ENCODE assay signal across 8 mouse cellular contexts in genomic region chr7:101310327-101311028, GRCm38 (mm10). TPM values are rescaled to one million over a fixed set of nuclear protein-coding genes. Genes with fewer than 3 reads are reported as not detected.
DNase-seq lines count a peak whose midpoint lies in the region; ATAC-seq and TF ChIP-seq lines count a peak whose summit lies in the region.

No protein-coding gene starts in this region.

- ATAC-seq in forebrain, embryonic 15.5 days (replicated peaks) = peak; percentile 96
- peak; percentile 95 for ATAC-seq in neutrophil, adult 5-6 weeks (ENCODE audit: extremely low read depth, insufficient number of reproducible peaks, low FRiP score, poor library complexity, severe bottlenecking)

- H3K4me3 ChIP-seq in ES-E14 (ENCODE audit: insufficient read depth in 1 of 2, low read depth in 1 of 2, low read length in 2 of 2, poor library complexity in 1 of 2, severe bottlenecking in 1 of 2) = peak overlapping the region; percentile 68 to 91
- H3K4me3 ChIP-seq in forebrain, embryonic 15.5 days = peak overlapping the region; percentile 85
- H3K4me3 ChIP-seq in lung, adult 2 months (replicated peaks; ENCODE audit: extremely low read depth, low read depth, low read length) = peak overlapping the region; percentile 93

- H3K27me3 ChIP-seq in forebrain, embryonic 15.5 days = no peaks in the 10 kb centered on the region

- H3K4me1 ChIP-seq in ES-E14 (ENCODE audit: control insufficient read depth in 2 of 2, insufficient read depth in 2 of 2, low read length in 2 of 2, poor library complexity in 1 of 2) = peaks cover 0 to 3% of the 10 kb centered on the region in 2 experiments; a peak in 1 of 4 replicates
- peaks cover 6% of the 10 kb centered on the region; the same call in 1 of the 2 replicates for H3K4me1 ChIP-seq in forebrain, embryonic 15.5 days
- peaks cover 3% of the 10 kb centered on the region for H3K4me1 ChIP-seq in lung, adult 2 months (ENCODE audit: control insufficient read depth, insufficient read depth, low read length)

- no peaks in the 10 kb centered on the region for H3K36me3 ChIP-seq in ES-E14 (ENCODE audit: control insufficient read depth, insufficient read depth, low read length, poor library complexity, severe bottlenecking)
- no peaks in the 10 kb centered on the region for H3K36me3 ChIP-seq in forebrain, embryonic 15.5 days

- WGBS in forebrain, embryonic 15.5 days = 1% methylated on average over 43 of the region's 43 CpGs
- WGBS in lung, adult 2 months = 1% methylated on average over 43 of the region's 43 CpGs

- peak overlapping the region; percentile 63 for H3K4me2 ChIP-seq in forebrain, embryonic 15.5 days (replicated peaks)

- intact Hi-C loops in heart, postnatal 25 days (cut with DNase I) = loop anchor here (2.0 kb wide), 2 partner anchors 62 to 102 kb away; no protein-coding TSS in a partner anchor

- peak; percentile 97 for DNase-seq in ES-E14 (ENCODE audit: low read depth, low spot score)
- DNase-seq in cerebellum, adult 11-12 months = peak; percentile 98
- peak; percentile 95 for DNase-seq in heart, postnatal 25 days (ENCODE audit: low spot score)
- peak; percentile 96 to 99 for DNase-seq in layer of hippocampus, adult 18-20 months (ENCODE audit: low spot score in 2 of 2)
- DNase-seq in lung, adult 2 months = peak; percentile 93
- peak; percentile 94 to 96 for DNase-seq in thymus, adult 18-20 months

- in situ Hi-C loops in ES-E14 (cut with MboI; ENCODE audit: low sequenced_read_pairs in 2 of 2, unreplicated experiment in 2 of 2) = no loop called here

- TF ChIP-seq POLR2A in lung, adult 2 months (IDR thresholded peaks at IDR 0.05; ENCODE audit: borderline replicate concordance, extremely low read depth, low read depth, low read length) = peak; percentile 77; the same call in 1 of the 2 replicates

- H3K9me3 ChIP-seq in ES-E14 (ENCODE audit: control insufficient read depth, insufficient read depth, low read depth, low read length) = no peaks in the 10 kb centered on the region
- H3K9me3 ChIP-seq in forebrain, embryonic 15.5 days = no peaks in the 10 kb centered on the region

- peak overlapping the region; percentile 52 for H3K27ac ChIP-seq in ES-E14 (ENCODE audit: insufficient read depth, low read depth, low read length, poor library complexity, severe bottlenecking)
- H3K27ac ChIP-seq in forebrain, embryonic 15.5 days (replicated peaks) = peak overlapping the region; percentile 92

- H3K9ac ChIP-seq in ES-E14 (ENCODE audit: insufficient read depth, low read depth, low read length, poor library complexity, severe bottlenecking) = peak overlapping the region; percentile 72
- peak overlapping the region; percentile 66 for H3K9ac ChIP-seq in forebrain, embryonic 15.5 days (replicated peaks)

- peak; percentile 52 for TF ChIP-seq CTCF in lung, adult 2 months (IDR thresholded peaks at IDR 0.05; ENCODE audit: insufficient read depth, low read length)

TF ChIP-seq in ES-E14, 5 proteins besides CTCF, POLR2A, EP300 and RAD21:
- TF ChIP-seq ZNF384 (IDR thresholded peaks at IDR 0.05; ENCODE audit: low read depth, low read length) = no peak
- peak; percentile 77; the same call in 1 of the 2 replicates for TF ChIP-seq HCFC1 (IDR thresholded peaks at IDR 0.05; ENCODE audit: borderline replicate concordance, insufficient read depth, low read length)
- 0 out of 2 replicates have a peak, but pooled peaks have one; percentile 14 for TF ChIP-seq MAFK (IDR thresholded peaks at IDR 0.05; ENCODE audit: insufficient read depth, low read depth, low read length)
- TF ChIP-seq ZC3H11A (IDR thresholded peaks at IDR 0.05; ENCODE audit: borderline replicate concordance, low read depth, low read length) = 0 out of 2 replicates have a peak, but pooled peaks have one; percentile 28
- no peak for TF ChIP-seq CHD2 (IDR thresholded peaks at IDR 0.05; ENCODE audit: low read depth, low read length)

RNA-seq across cellular contexts. Expression of gene Stard10, which starts 6.4 kb away (rescaled TPM):
- 15.2 and 15.4 TPM in 2 replicates for total RNA-seq in ES-E14 (2012; rRNA removed)
- 5.8 and 8.0 TPM in 2 replicates for polyA plus RNA-seq in forebrain, embryonic 15.5 days (2015; fragmentation: Nextera tagmentation; extraction: Ambion mirVana)
- 10 to 100 TPM; 57.4 to 65.4 TPM for total RNA-seq in heart, postnatal 25 days (2021)
- total RNA-seq in layer of hippocampus, adult 18-20 months (2021) = 10 to 100 TPM; 26.2 to 29.7 TPM
- polyA plus RNA-seq in lung, adult 2 months (2012; rRNA removed) = 104 and 107 TPM in 2 replicates
- 14.3 and 27.9 TPM in 2 replicates for total RNA-seq in neutrophil, adult 5-6 weeks (2017)

RNA-seq across cellular contexts. Expression of gene Atg16l2, which starts 8.4 kb away (rescaled TPM):
- total RNA-seq in ES-E14 (2012; rRNA removed) = 24.2 and 37.7 TPM in 2 replicates
- polyA plus RNA-seq in forebrain, embryonic 15.5 days (2015; fragmentation: Nextera tagmentation; extraction: Ambion mirVana) = 23.4 and 23.7 TPM in 2 replicates
- 10 to 100 TPM; 11.4 to 12.6 TPM for total RNA-seq in heart, postnatal 25 days (2021)
- total RNA-seq in layer of hippocampus, adult 18-20 months (2021) = 10 to 100 TPM; 39.4 to 39.6 TPM
- 23.3 and 28.5 TPM in 2 replicates for polyA plus RNA-seq in lung, adult 2 months (2012; rRNA removed)
- total RNA-seq in neutrophil, adult 5-6 weeks (2017) = 96.9 and 109 TPM in 2 replicates

RNA-seq across cellular contexts. Expression of gene Arap1, which starts 37.4 kb away (rescaled TPM):
- 32.1 and 32.2 TPM in 2 replicates for total RNA-seq in ES-E14 (2012; rRNA removed)
- 6.0 and 7.0 TPM in 2 replicates for polyA plus RNA-seq in forebrain, embryonic 15.5 days (2015; fragmentation: Nextera tagmentation; extraction: Ambion mirVana)
- total RNA-seq in heart, postnatal 25 days (2021) = 10 to 100 TPM; 31.6 to 35.9 TPM
- total RNA-seq in layer of hippocampus, adult 18-20 months (2021) = 10 to 100 TPM; 15.4 to 18.0 TPM
- polyA plus RNA-seq in lung, adult 2 months (2012; rRNA removed) = 157 and 188 TPM in 2 replicates
- total RNA-seq in neutrophil, adult 5-6 weeks (2017) = 331 and 365 TPM in 2 replicates

Comparison
In these comparisons a context has a peak if more than half of its experiments do, and no peak if none do; other contexts are left out.
1. Peak in every context shown above with its lines: DNase-seq, ATAC-seq, H3K4me3 ChIP-seq and H3K27ac ChIP-seq.